Mouse (Mus musculus) megakaryocyte progenitor cell, adult 5-6 weeks (primary cell): ENCODE measurements around the gene Kbtbd13. TPM values are rescaled to one million over a fixed set of nuclear protein-coding genes. Genes with fewer than 3 reads are reported as not detected.
A peak's percentile ranks its signal among the peaks of the same experiment; 100 is the strongest.

Experiments
- ATAC-seq: replicated peaks from 2 replicates; pipeline ENCODE4 v1.8.0; 2016; ENCODE audit warnings: mild to moderate bottlenecking, moderate TSS enrichment, inconsistent platforms; ENCODE audit not compliant: poor library complexity
- total RNA-seq, 2 experiments: library from RNA; stranded (forward) in 1 of 2; stranded (reverse) in 1 of 2; fragments of 157-497, 149-512 nt in 1 of 2; fragments of 200-1000 nt in 1 of 2; gene quantifications; 2 replicates each; pipeline versions ENCODE4 v1.2.3 to v1.2.4; 2015 to 2017

The Kbtbd13 gene
- total RNA-seq (2015) (0.10 TPM in 1 of 2 replicates, not detected in the other), total RNA-seq (2017) (0.17 and 0.37 TPM in 2 replicates)

DNA sequence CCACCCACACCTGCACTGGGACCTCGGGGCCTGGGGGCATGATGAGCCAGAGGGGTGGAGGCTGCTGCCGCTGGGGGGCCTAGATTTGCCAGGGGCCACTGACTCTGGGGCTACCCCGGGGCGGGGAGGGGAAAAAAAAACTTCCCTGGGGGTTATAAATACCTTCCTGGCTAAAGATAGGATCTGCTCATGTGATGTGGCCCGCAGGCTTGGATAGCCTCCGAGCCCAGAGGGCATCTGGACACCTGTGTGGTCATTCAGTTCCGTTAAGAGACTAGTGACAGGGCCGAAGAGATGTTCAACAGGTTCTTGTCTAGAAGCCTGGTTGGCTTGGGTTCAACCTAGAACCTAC, at the start of gene Kbtbd13:
Gene Kbtbd13 (minus strand): TSS at position 40 of the 352 bp plus-strand sequence.
- ATAC-seq = no peak

DNA sequence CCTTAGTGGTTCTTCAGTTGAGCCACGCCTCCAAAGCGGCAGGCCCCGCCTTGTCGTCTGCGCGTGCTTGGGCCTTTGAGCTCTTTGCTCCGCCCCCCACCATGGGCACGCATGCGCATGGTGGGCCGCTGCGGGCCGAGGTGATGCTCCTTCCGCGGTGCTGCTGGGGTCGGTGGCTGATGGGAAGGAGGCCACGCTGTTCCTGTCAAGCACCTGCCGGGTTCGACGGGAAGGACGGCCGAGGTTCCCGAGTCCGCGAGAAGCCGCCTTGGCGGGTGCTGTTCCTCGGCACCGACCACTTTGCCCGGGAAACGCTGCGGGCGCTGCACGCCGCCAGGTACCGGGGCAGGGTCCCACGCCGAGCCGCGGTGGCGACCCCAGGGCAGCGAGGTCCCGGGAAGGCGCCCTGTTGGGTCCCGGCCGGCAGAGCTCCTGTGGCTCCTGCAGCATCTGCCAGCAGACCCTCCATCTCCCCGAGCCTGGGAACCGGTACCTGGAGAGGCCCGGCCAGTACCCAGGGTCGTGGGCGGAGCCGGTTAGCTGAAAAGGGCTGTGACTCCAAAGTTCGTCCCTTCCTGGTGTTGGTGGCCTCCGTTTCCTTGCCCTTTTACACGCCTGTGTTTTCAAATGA, 44.3 kb upstream of the Kbtbd13 start, which contains the start of gene Mtfmt:
Gene Mtfmt (plus strand): TSS at position 112 of the 631 bp plus-strand sequence.
- ATAC-seq = peak; percentile 96

DNA sequence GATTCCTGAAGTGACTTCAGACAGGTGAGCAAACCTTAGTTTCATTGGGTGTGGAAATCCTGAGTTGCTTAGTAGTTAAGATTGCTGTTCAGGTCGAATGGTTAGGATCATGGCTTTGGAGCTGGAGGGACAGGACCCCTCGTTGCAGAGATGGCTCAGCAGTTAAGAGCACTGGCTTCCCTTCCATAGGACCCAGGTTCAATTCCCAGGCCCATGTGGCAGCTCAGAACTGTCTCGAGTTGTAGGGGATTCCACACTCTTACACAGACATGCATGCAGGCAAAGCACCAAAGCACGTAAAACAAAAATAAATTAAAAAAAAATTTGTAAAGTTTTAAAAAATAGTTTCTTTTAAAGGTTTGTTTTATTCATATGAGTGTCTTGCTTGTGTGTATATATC, 43.8 kb upstream of the Kbtbd13 start:
- no peak for ATAC-seq

DNA sequence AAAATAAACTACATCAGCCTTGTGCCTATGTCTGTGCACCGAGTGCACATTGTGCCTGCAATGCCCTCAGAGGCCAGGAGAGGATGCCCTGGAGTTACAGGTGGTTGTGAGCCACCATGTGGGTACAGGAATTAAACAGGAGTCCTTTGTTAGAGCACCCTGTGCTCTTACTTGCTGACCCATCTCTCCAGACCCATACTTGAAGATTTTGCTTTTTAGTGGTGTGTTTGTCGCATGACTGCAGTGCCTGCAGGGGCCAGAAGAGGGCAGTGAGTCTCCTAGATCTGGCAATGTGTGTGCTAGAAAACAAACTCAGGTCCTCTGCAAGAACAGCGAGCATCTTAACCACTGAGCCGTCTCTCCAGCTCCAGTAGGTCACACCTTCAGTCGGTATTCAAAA, 42.7 kb upstream of the Kbtbd13 start:
- peak; percentile 65 for ATAC-seq

DNA sequence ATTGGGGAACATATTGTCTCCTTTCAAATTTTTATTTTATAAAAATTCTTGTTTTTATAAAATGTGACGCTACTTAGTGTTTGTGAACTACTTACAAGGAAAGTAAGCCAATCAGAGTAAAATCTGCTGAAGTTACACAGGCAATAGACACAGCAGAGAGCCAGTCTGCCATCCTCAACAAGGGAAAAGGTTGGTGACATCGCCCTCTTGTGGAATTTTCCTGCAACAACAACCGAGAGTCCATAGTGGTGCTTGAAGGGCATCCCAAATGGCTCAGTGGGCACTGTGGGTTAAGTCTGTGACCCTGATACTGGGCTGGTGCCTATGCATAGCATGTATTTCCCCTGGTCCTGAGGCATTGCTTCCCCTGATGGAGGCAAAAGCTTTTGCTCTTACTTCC, 40.8 kb upstream of the Kbtbd13 start:
- peak; percentile 56 for ATAC-seq

DNA sequence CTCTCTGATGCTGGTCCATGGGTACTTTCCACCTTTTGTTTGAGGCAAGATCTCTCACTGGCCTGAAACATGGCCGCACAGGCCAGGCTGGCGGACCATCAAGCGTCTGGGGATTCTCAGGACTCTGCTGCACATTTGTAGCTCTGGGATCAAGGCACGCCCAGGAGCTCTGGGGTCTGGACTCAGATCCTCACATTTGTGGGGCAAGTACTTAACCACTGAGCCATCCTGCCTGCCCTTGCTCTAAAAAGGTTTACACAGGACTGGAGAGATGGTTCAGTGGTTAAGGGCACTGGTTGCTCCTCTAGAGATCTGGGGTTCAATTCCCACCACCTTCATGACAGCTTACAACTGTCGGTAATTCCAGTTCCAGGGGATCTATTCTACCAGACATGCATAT, 39.5 kb upstream of the Kbtbd13 start:
- no peak for ATAC-seq

DNA sequence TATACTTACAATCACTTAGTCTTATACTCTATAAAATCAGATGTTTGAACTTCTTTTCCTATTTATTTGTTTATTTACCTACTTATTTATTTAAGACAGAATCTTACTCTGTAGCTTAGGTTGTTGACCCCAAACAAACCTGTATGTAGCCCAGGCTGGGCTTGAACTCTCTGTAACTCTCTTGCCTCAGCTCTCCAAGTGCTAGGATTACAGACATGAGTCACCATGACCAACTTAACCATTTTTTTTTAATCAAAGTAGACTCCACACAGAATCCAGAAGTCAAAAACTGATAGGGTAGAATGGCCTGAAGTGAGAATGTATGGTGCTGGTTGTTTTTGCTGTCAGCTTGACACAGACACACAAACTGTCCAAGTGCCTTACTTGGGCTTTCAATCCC, 38.9 kb upstream of the Kbtbd13 start:
- ATAC-seq = no peak

DNA sequence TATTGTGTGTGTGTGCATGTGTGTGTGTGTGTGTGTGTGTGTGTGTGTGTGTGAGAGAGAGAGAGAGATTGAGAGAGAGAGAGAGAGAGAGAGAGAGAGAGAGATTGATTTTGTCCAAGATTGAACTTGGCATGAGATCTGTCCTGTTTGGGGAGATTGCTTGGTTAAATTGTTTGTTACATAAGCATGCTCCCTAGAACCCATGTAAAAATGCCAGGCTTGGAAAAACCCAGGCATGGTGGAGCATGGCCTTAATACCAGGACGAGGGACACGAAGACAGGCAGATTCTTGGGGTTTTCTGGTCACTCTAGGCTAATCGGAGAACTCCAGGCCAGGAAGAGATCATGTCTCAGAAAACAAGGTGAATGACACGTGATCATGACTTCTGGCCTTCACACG, 36.6 kb upstream of the Kbtbd13 start:
- ATAC-seq = no peak

DNA sequence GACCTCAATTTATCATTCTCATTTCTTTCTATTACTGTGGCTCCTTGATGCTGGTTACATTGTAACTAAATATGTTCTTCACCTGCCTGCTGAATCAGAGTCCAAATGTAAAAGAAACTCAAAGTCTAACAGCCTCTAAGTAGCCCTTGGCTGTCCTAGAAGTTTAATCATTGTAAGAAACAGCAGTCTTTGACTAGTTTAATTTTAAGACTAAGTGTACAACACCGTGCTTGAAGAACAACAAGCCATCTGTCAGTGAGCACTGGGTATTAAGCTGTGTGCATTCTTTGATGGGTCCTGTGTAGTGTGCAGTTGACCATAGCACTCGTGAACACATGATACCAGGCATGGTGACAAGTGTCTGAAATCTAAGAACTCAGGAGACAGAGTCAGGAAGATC, 36.1 kb upstream of the Kbtbd13 start:
- ATAC-seq = no peak

DNA sequence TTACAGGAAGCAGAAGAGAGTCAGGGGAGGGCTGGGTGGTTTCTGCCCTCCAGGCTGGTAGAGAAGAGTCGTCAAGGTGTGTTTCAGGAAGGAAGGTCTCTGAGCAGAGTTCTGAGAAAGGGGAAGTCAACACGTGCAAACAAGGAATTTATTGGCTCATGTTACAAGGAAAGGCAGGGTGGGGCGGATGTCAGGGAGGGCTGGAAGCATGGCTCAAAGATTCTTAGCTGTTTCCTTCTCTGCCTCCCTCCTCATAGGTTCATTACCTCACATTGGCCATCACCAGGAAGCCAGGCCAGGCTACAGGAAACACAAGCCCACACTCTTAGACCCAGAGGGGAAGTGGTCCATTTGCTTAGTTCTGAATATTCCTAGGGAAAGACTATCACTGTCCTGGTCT, 32.9 kb upstream of the Kbtbd13 start:
- peak; percentile 57 for ATAC-seq

DNA sequence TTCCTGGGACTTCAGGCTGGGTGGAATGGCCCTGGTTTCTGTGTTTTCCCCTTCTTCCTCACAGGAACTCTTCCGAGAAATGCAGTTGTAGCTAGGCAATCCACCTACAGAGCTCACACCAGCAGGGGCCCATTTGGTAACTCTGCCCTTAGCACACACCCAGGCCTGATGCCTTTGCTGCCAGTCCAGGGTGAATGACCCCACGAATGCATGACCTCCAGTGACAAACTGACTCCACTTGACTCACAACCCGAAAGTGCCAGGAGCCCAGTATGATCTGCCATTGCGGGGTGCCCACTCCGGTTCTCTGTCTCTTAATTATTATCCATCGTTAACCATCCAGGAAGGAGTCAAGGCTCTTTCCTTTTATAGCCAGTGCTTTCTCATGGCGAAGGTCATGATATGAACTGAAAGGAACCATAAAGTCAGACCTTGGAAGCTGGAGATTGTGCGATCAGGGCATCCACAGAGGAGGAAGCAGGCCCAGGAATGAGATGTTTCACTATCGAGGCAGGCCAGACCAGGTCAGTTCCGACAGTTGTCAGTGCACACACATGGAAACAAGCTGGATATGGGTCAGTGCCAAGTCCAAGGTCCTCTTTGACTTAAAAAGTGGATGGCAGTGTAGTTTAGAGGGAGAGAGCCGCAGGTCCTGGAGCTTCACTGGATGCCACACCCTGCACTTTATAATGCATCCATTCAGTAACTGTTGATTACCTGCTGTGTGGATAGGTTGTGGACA, 31.5 kb upstream of the Kbtbd13 start, which contains the start of gene Slc51b:
Gene Slc51b (minus strand): TSS at position 196 of the 742 bp plus-strand sequence.
- no peak for ATAC-seq

DNA sequence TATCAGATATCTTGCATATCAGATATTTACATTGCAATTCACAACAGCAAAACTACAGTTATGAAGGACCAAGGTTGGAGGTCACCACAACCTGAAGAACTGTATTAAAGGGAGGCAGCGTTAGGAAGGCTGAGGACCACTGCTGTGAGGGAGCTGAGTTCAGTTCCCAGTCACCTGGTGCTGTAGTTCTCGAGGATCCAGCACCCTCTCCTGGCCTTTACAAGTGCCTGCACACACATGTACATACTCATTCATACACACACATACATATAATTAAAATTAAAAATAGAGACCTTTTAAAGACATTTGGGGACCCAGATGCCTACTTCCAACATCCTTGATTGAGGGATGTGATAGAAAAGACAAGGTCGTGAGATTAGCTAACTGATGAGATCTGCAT, 28.2 kb upstream of the Kbtbd13 start:
- ATAC-seq = no peak

DNA sequence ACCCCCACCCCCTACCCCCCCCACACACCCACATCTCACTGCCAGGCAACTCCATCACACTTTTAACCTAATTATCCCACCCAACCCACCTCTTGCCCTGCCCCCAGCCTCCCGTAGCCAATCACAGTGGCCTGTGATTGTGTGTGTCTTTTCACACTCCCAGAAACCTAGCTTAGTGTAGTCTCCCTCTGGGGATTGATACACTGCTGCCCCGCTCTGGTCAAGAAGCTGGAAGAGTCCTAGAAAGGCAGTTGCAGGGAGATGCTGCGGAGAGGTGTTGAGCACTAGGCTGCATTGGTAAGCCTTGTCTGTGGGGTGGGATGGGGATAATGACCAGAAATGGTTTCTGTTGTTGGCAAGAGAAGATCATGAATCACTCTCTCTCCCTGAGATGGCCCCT, 26.3 kb upstream of the Kbtbd13 start:
- ATAC-seq = no peak

DNA sequence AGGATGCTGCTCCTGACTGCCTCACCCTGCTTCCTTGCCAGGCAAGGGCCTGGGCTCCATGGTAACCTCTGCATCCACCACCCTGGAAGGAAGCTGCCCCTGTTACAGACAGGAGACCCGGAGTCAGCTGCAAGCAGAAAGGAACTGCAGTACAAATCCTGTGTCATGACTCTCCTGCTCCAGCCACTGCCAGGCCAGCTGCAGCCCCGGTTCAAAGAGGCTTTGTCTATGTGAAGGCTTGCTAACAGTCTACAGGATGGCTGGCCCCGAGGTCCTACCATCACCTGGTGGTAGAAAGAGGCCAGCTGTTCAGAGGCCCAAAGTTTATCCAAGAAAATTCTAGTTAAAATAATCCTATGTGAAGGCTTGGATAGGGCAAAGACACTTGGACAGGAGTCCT, 19.9 kb upstream of the Kbtbd13 start:
- ATAC-seq = no peak

DNA sequence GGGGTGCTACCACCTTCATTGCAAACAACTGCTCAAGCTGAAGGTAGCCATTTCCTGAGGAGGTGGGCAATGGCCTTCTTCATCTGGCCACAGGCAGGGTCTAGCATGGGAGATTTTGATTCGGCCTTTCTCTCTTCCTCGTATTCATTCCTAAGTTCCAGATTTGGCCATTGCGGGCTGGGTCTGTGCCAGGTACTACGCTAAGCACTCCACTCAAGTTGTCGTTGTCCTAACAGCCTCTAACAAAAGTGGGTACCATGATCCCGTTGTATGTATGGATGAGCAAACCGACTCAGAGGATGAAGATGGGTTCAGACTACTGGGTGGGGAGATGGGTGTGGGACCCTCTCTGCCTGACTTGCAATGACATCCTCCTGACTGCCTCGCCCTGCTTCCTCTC, 18.9 kb upstream of the Kbtbd13 start:
- ATAC-seq = no peak

DNA sequence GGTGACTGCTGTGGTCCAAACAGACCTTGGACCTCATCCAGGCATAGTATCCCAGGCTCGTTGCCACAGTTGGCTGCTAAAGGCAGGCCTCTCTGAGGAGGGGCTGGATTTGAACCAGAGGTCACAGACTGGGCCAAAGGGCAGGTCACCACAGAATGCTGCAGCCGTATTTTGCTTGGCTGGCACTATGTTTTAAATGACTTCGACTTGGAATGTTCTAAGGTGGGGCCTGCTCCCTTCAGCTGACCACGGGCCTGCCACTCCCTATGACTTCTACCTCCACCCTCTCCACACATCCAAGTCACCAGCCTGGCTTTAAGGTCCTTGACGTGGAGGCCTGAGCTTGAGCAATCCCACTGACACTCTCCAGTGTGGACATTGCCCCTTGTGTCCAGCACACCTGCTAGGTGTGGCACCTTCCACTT, 17.4 kb upstream of the Kbtbd13 start:
- ATAC-seq = no peak

DNA sequence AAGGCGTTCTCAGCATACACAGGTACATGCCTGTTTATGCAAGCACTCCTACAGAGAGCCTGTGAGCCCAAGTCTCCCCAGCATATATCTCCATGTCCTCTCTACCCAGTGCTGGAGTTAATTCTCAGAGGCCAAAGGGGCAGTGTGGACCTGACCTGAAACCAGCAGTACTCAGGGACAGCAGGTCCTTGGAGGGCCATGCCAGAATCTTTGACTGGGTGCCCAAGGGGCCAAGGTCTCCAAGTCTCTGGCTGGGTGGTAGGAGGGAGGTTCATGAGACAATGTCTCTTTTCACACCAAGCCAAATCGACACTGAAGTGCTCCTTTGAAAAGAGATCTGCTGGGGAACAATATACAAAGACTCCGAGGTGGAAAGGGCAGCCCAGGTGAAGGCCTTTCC, 16.4 kb upstream of the Kbtbd13 start:
- ATAC-seq = no peak

DNA sequence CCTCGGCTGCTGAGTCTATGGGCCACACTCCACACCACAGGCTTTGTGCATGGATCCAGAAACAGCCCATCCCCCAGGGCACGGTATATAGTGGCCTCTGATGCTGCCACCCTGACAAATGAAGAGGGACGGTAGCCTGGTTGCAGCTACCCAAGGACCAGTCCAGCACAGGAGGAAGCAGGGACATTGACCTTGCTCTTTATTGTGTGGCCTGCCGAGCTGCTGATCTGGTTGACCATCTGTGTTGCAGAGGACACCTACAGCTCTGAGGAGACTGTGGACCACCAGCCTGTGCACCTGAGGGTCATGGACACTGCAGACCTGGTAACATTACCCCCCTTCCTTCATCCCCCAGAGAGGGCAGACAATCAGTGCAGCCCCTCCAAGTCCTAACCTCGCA, 15.9 kb upstream of the Kbtbd13 start:
- ATAC-seq = no peak

DNA sequence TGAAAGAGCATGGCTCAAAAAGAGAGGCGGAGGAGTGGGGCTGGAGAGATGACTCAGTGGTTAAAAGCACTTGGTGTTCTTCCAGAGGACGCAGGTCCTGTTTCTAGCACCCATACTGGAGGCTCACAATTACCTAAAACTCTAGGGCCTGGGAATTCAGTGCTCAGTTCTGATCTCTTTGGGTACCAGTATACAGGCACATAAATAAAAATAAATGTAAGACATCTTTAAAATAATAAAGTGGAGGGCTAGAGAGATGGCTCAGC, 13.7 kb upstream of the Kbtbd13 start:
- ATAC-seq = no peak

DNA sequence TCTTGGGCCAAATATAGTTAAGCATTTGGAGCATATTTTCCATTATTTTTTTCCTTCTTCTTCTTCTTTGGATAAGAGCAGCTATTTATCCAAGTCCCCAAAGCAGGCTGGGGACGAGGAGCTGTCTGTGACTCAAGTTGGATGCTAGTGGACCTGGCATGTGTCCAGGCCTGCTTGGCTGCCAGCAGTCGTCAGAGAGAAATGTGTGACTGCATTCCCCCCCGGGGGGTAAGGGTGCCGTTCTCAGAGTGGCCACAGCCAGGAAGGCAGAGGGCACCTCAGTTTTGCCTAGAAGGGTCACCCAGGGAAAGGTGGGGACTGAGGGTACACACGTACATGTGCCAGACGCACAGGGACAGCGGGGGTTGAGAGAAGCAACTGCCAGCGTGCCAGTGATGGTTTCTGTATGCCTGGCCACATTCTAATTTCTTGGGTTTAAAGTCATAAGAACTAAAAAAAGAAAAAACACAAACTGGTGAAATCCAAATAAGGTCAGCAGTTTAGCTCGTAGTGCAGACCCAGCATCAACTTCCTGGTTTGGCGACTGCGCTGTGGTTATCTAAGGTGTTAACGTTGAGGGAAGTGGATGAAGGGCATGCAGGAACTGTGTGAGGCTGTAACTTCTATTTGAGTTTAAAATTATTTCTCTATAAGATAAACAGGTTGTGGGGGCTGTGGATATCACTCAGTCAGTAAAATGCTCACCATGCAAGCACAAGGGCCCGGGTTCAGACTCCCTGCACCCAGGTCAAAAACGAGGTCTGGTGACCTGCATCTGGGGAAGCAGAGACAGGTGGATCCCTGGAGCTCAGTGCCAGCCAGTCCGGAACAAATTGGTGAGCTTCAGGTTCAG, 13.1 kb upstream of the Kbtbd13 start:
- peak; percentile 44; the same call in 1 of the 2 replicates for ATAC-seq

DNA sequence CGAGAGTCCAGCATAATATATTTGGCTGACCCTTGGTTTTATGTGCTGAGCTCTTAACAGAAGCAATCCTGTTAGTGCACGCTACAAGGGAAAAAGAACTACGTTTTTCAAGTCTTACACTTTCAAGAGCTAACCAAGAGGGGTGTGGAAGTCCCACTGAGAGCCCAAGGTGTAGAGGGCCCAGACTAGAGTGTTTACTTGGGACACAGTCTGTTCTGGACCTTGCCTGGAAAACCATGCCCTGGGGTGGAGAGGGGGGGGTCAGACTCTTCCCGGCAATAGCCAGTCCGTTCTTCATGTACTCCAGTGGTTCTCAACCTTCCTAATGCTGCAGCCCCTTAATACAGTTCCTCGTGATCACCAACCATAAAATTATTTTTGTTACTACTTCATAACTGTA, 8.5 kb upstream of the Kbtbd13 start:
- ATAC-seq = no peak

DNA sequence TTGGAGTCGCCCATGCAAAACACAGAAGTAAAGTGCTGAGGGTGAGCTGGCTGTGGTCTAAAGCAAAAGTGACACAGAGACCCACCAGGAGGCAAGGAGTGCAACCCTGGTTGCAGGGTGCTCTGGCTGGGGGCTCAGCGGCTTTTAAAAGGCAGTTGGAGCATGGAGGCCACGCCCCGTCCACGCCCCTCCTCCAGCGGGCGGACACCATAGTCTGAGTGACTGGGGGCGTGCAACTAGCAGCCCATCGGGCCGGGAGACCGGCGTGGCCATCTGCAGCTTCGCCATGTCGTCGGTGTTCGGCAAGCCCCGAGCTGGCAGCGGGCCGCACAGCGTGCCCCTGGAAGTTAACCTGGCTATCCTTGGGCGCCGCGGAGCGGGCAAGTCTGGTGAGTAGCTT, 6.8 kb upstream of the Kbtbd13 start, which contains the start of gene Rasl12:
Gene Rasl12 (plus strand): TSS at position 228 of the 400 bp plus-strand sequence.
- peak; percentile 94 for ATAC-seq
